9 mouse cellular contexts compared by ENCODE assay signal in the genomic region with DNA sequence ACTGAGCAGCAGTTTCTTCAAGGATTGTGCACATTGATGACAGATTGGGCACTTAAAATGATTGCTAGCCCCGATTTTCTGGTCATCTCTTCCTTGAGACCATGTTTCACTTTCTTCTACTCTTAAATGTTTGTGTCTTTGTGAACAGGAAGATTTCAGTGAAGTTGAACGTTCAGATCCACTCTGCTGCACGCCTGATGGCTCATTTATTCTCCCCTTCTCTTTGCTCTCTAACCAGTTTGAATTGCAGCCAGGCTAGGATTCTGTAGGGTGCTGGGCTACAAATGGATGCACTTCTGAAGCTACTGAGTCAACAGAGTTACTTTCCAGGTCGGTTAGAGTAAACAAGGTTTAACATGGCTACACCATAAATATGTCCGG. TPM values are rescaled to one million over a fixed set of nuclear protein-coding genes. Genes with fewer than 3 reads are reported as not detected.
DNase-seq lines count a peak whose midpoint lies in the region; ATAC-seq and TF ChIP-seq lines count a peak whose summit lies in the region.
"Had no signal": no experiment of that assay in that cellular context is flagged by ENCODE, and none has a peak within 500 bp of the region (broad histone marks: within the 10 kb centered on the region; RNA-seq: fewer than 3 reads in every experiment).

No protein-coding gene starts in this region.

- peak overlapping the region; percentile 85 for H3K4me2 ChIP-seq in liver, embryonic 15.5 days

- WGBS in heart, adult 2 months: 15% methylated on average over 5 of the region's 5 CpGs
- whole genome bisulfite sequencing in hindbrain, embryonic 10.5 days: 36% methylated on average over 5 of the region's 5 CpGs
- WGBS in liver, embryonic 15.5 days (ENCODE audit: insufficient replicate concordance): 44% methylated on average over 5 of the region's 5 CpGs

- no peak for TF ChIP-seq POLR2A in heart, adult 2 months (IDR thresholded peaks at IDR 0.05; ENCODE audit: insufficient read depth, low read depth, low read length)

- H3K79me2 ChIP-seq in heart, adult 2 months (replicated peaks; ENCODE audit: control insufficient read depth, insufficient read depth, low read length): peaks cover 4% of the 10 kb centered on the region

- H3K9ac ChIP-seq in heart, adult 2 months (ENCODE audit: low read depth, low read length): peak overlapping the region; percentile 45
- no peak overlapping the region for H3K9ac ChIP-seq in liver, embryonic 15.5 days

- H3K36me3 ChIP-seq in heart, adult 2 months (ENCODE audit: control insufficient read depth, insufficient read depth, low read length): peaks cover 19% of the 10 kb centered on the region
- peaks cover 33% of the 10 kb centered on the region for H3K36me3 ChIP-seq in hindbrain, embryonic 10.5 days
- no peaks in the 10 kb centered on the region for H3K36me3 ChIP-seq in liver, embryonic 15.5 days (replicated peaks)

- intact Hi-C loops in heart, adult 2 months (cut with DNase I): no loop called here

- peak overlapping the region; percentile 91 for H3K4me3 ChIP-seq in heart, adult 2 months
- peak overlapping the region; percentile 93 for H3K4me3 ChIP-seq in hindbrain, embryonic 10.5 days
- H3K4me3 ChIP-seq in liver, embryonic 15.5 days (replicated peaks): no peak overlapping the region

- DNase-seq in heart, adult 2 months: no peak
- no peak for DNase-seq in heart, adult 8-10 months (ENCODE audit: low spot score)
- DNase-seq in NIH3T3 (ENCODE audit: low read depth): peak; percentile 28
- no peak for DNase-seq in hindbrain, embryonic 10.5 days (ENCODE audit: low spot score)
- no peak for DNase-seq in urinary bladder, postnatal 25 days (ENCODE audit: low spot score)
- DNase-seq in gastrocnemius, adult 8-10 months (ENCODE audit: low spot score in 2 of 2): no peak
- DNase-seq: layer of hippocampus, adult 9-11 months had no signal

- peak overlapping the region; percentile 94 for H3K27ac ChIP-seq in heart, adult 2 months
- H3K27ac ChIP-seq in hindbrain, embryonic 10.5 days: peak overlapping the region; percentile 97
- no peak overlapping the region for H3K27ac ChIP-seq in liver, embryonic 15.5 days (replicated peaks)

- H3K9me3 ChIP-seq in hindbrain, embryonic 10.5 days: no peaks in the 10 kb centered on the region
- no peaks in the 10 kb centered on the region for H3K9me3 ChIP-seq in liver, embryonic 15.5 days (replicated peaks)

- TF ChIP-seq CTCF in heart, adult 2 months (IDR thresholded peaks at IDR 0.05): no peak

- TF ChIP-seq EP300 in heart, adult 2 months (IDR thresholded peaks at IDR 0.05; ENCODE audit: insufficient read depth, low read depth, low read length): no peak

- no peaks in the 10 kb centered on the region for H3K27me3 ChIP-seq in heart, adult 2 months (ENCODE audit: control insufficient read depth, insufficient read depth, low read length)
- H3K27me3 ChIP-seq in hindbrain, embryonic 10.5 days (ENCODE audit: insufficient read depth, poor library complexity, severe bottlenecking): peaks cover 18% of the 10 kb centered on the region
- H3K27me3 ChIP-seq in liver, embryonic 15.5 days: peaks cover 65% of the 10 kb centered on the region

- no peak for ATAC-seq in liver, embryonic 15.5 days (ENCODE audit: insufficient read depth)
- ATAC-seq in activated CD4-positive, CD25-positive, alpha-beta regulatory T cell, adult 4 months: no peak

- H3K4me1 ChIP-seq in heart, adult 2 months (ENCODE audit: control insufficient read depth, insufficient read depth, low read length): peaks cover 13% of the 10 kb centered on the region
- peaks cover 65% of the 10 kb centered on the region for H3K4me1 ChIP-seq in hindbrain, embryonic 10.5 days (replicated peaks)
- peaks cover 27% of the 10 kb centered on the region for H3K4me1 ChIP-seq in liver, embryonic 15.5 days (replicated peaks)

RNA-seq across cellular contexts. Expression of gene Lix1l, which starts 1.7 kb away (rescaled TPM):
- 10 to 100 TPM; 24.7 to 25.3 TPM for total RNA-seq in heart, adult 2 months (2021)
- 25.2 and 39.9 TPM in 2 replicates for polyA plus RNA-seq in heart, adult 2 months (2012; rRNA removed)
- total RNA-seq in heart, adult 8-10 months (2022): 10 to 100 TPM; 20.9 to 31.1 (median 25.8) TPM
- polyA plus RNA-seq in hindbrain, embryonic 10.5 days (2016; fragmentation: Nextera tagmentation; extraction: Ambion mirVana): 5.4 and 5.5 TPM in 2 replicates
- 0.47 and 0.64 TPM in 2 replicates for polyA plus RNA-seq in liver, embryonic 15.5 days (2015; fragmentation: Nextera tagmentation; extraction: Ambion mirVana)
- polyA plus RNA-seq in activated CD4-positive, CD25-positive, alpha-beta regulatory T cell, adult 4 months (2017; shearing (Covaris generic)): under 1 TPM; 0.09 to 0.14 TPM
- 1 to 10 TPM; 3.5 to 6.8 (median 4.4) TPM for total RNA-seq in gastrocnemius, adult 8-10 months (2022)

RNA-seq across cellular contexts. Expression of gene Ankrd34a, which starts 6.3 kb away (rescaled TPM):
- 1 to 10 TPM; 1.3 to 2.4 TPM for total RNA-seq in heart, adult 2 months (2021)
- polyA plus RNA-seq in heart, adult 2 months (2012; rRNA removed): 2.1 and 3.1 TPM in 2 replicates
- 1 to 10 TPM; 1.1 to 2.5 (median 2.0) TPM for total RNA-seq in heart, adult 8-10 months (2022)
- polyA plus RNA-seq in hindbrain, embryonic 10.5 days (2016; fragmentation: Nextera tagmentation; extraction: Ambion mirVana): 0.92 and 1.5 TPM in 2 replicates
- 0.12 and 0.15 TPM in 2 replicates for polyA plus RNA-seq in liver, embryonic 15.5 days (2015; fragmentation: Nextera tagmentation; extraction: Ambion mirVana)
- not detected for polyA plus RNA-seq in activated CD4-positive, CD25-positive, alpha-beta regulatory T cell, adult 4 months (2017; shearing (Covaris generic))
- 1 to 10 TPM in 2 of 4 experiments, under 1 TPM in 2; 0.64 to 1.6 (median 1.1) TPM for total RNA-seq in gastrocnemius, adult 8-10 months (2022)

RNA-seq across cellular contexts. Expression of gene Polr3gl, which starts 8.7 kb away (rescaled TPM):
- 10 to 100 TPM; 24.3 to 35.0 TPM for total RNA-seq in heart, adult 2 months (2021)
- 20.1 and 21.9 TPM in 2 replicates for polyA plus RNA-seq in heart, adult 2 months (2012; rRNA removed)
- total RNA-seq in heart, adult 8-10 months (2022): 10 to 100 TPM; 31.7 to 35.2 (median 34.7) TPM
- 25.3 and 29.4 TPM in 2 replicates for polyA plus RNA-seq in hindbrain, embryonic 10.5 days (2016; fragmentation: Nextera tagmentation; extraction: Ambion mirVana)
- 10.9 and 11.7 TPM in 2 replicates for polyA plus RNA-seq in liver, embryonic 15.5 days (2015; fragmentation: Nextera tagmentation; extraction: Ambion mirVana)
- 10 to 100 TPM; 25.1 to 35.6 TPM for polyA plus RNA-seq in activated CD4-positive, CD25-positive, alpha-beta regulatory T cell, adult 4 months (2017; shearing (Covaris generic))
- 10 to 100 TPM; 39.8 to 59.8 (median 51.8) TPM for total RNA-seq in gastrocnemius, adult 8-10 months (2022)

RNA-seq across cellular contexts. Expression of gene Gm16253, which starts 25.9 kb away (rescaled TPM):
- total RNA-seq in heart, adult 2 months (2021): 1 to 10 TPM; 1.8 to 2.8 TPM
- polyA plus RNA-seq in heart, adult 2 months (2012; rRNA removed): not detected in 2 replicates
- total RNA-seq in heart, adult 8-10 months (2022): 1 to 10 TPM in 3 of 4 experiments, not detected in 1; 2.5 to 3.3 (median 3.2) TPM
- 0.55 and 0.93 TPM in 2 replicates for polyA plus RNA-seq in hindbrain, embryonic 10.5 days (2016; fragmentation: Nextera tagmentation; extraction: Ambion mirVana)
- polyA plus RNA-seq in liver, embryonic 15.5 days (2015; fragmentation: Nextera tagmentation; extraction: Ambion mirVana): 0.17 and 0.23 TPM in 2 replicates
- polyA plus RNA-seq in activated CD4-positive, CD25-positive, alpha-beta regulatory T cell, adult 4 months (2017; shearing (Covaris generic)): not detected
- total RNA-seq in gastrocnemius, adult 8-10 months (2022): 1 to 10 TPM in 3 of 4 experiments, not detected in 1; 1.2 to 1.5 (median 1.2) TPM

RNA-seq across cellular contexts. Expression of gene Rbm8a, which starts 27.0 kb away (rescaled TPM):
- 10 to 100 TPM; 29.5 to 33.9 TPM for total RNA-seq in heart, adult 2 months (2021)
- 8.4 and 12.0 TPM in 2 replicates for polyA plus RNA-seq in heart, adult 2 months (2012; rRNA removed)
- total RNA-seq in heart, adult 8-10 months (2022): 10 to 100 TPM; 29.0 to 39.9 (median 32.0) TPM
- polyA plus RNA-seq in hindbrain, embryonic 10.5 days (2016; fragmentation: Nextera tagmentation; extraction: Ambion mirVana): 185 and 210 TPM in 2 replicates
- polyA plus RNA-seq in liver, embryonic 15.5 days (2015; fragmentation: Nextera tagmentation; extraction: Ambion mirVana): 50.9 and 51.1 TPM in 2 replicates
- polyA plus RNA-seq in activated CD4-positive, CD25-positive, alpha-beta regulatory T cell, adult 4 months (2017; shearing (Covaris generic)): 100 to 1,000 TPM in 1 of 2 experiments, 10 to 100 TPM in 1; 98.9 to 135 TPM
- 10 to 100 TPM; 17.0 to 25.1 (median 22.7) TPM for total RNA-seq in gastrocnemius, adult 8-10 months (2022)
